Mouse (Mus musculus) E14TG2a.4 (cell line): ENCODE measurements at regions not wholly inside any gene's neighbourhood (a gene's known extent, or its start where the extent isn't known, plus 50 kb on each side); places are given as distances from the start of the nearest gene placed in this dataset.

Experiments
- CTCF ChIP-seq: conservative IDR thresholded peaks from 2 replicates; pipeline ENCODE4 v1.5.1; 2014; ENCODE audit warnings: low read length
- NANOG ChIP-seq: IDR thresholded peaks from 2 replicates; pipeline ENCODE4 v1.6.1; 2014; ENCODE audit warnings: borderline replicate concordance, low read length, mixed read lengths

DNA sequence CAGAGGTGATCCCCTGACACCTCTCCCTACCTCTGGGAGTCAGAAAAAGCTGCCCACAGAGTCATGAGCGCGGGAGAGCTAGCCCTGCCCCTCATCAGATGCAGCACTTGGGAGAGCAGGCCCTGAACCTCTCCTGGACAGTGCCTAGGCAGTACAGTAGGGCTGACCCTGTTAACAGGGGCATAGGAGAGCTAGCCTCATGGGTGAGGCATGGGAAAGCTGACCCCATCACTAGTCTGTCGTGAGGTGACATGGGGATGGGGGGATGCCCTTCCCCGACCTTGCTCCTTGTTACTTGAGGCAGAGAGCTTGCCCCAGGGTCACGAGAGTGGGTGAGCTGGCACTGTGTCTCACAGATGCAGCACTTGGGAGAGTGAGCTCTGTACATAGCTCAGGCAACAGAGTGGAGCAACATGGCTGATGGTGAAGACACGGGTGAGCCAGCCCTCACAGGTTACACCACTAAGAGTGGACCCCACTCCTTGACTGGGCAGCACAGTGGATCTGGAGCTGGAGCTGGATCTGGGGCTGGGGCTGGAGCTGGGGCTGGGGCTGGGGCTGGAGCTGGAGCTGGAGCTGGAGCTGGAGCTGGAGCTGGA is 225.5 kb upstream of the Krr1 start:
- no peak for TF ChIP-seq CTCF
- no peak for TF ChIP-seq NANOG
